Mouse (Mus musculus) cerebellum, adult 2 months (tissue): ENCODE data around the gene Lad1.

ENCODE experiments used
- CTCF ChIP-seq: fragments of 200-500 bp; IDR thresholded peaks from 2 replicates; pipeline ENCODE4 v1.5.1; 2011; ENCODE audit warnings: low read depth, mild to moderate bottlenecking, control low read depth, low read length, moderate library complexity, borderline replicate concordance; ENCODE audit not compliant: insufficient read depth
- POLR2A ChIP-seq: fragments of 200-500 bp; IDR thresholded peaks from 2 replicates; pipeline ENCODE4 v1.6.1; 2011; ENCODE audit warnings: low read length, control low read depth, borderline replicate concordance; ENCODE audit not compliant: insufficient read depth

- peak; percentile 72 for TF ChIP-seq CTCF
- TF ChIP-seq POLR2A: no peak
Measured at GRCm38 (mm10) chr1:135789815-135790214, 28.6 kb upstream of the Lad1 start.
